Mouse (Mus musculus): ENCODE results near the gene Sirt2.

DNA sequence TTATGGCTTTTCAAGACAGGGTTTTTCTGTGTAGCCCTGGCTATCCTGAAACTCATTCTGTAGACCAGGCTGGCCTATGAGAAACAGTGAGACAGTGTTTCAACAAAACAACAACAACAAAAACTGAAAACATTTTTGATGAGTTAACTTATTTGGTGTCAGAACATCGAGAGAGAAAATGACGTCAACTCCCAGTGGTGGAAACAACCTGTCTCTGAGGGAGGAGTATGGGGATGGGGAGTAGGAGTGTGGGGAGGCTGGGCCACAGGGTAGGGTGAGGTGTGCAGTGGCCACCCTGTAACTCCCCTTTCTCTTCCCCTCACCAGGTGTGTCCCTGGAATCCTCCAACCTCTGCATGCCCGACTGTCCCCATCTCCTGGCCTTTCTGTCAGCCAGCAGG is 28.0 kb downstream of the Sirt2 start:
- no peak for TF ChIP-seq MYOG (IDR thresholded peaks at IDR 0.05; ENCODE audit: control insufficient read depth in 1 of 3, insufficient read depth in 1 of 3, insufficient read length in 2 of 3, low read depth in 2 of 3)
- no peak for TF ChIP-seq CEBPB (IDR thresholded peaks at IDR 0.05; ENCODE audit: insufficient read depth, poor library complexity, severe bottlenecking)
- no peak for TF ChIP-seq POLR2A (IDR thresholded peaks at IDR 0.05; ENCODE audit: insufficient read length, low read depth)
- TF ChIP-seq REST (IDR thresholded peaks at IDR 0.05; ENCODE audit: insufficient read depth, insufficient read length) = no peak

All from myocyte (in vitro differentiated cells).